In genomic region chr2:135219406-135219805, GRCm38 (mm10) we compare ENCODE assay signal across 19 mouse cellular contexts.
DNase-seq lines count a peak whose midpoint lies in the region; ATAC-seq lines count a peak whose summit lies in the region.
"Had no signal": no experiment of that assay in that cellular context is flagged by ENCODE, and none has a peak within 500 bp of the region (broad histone marks: within the 10 kb centered on the region; RNA-seq: fewer than 3 reads in every experiment).

No protein-coding gene starts in this region.

- ATAC-seq in frontal cortex, adult (ENCODE audit: low TSS enrichment) = peak; percentile 67
- ATAC-seq: forebrain, embryonic 13.5 days; forebrain, embryonic 16.5 days; hindbrain, embryonic 16.5 days; intestine, embryonic 15.5 days had no signal

- DNase-seq in frontal cortex, postnatal 10 days (ENCODE audit: low spot score in 2 of 2) = no peak
- peak; percentile 10 for DNase-seq in layer of hippocampus, adult 9-11 months
- DNase-seq in layer of hippocampus, adult 8-10 months (ENCODE audit: low spot score in 2 of 2) = no peak
- peak; percentile 22 for DNase-seq in NIH3T3 (ENCODE audit: low read depth)
- no peak for DNase-seq in Muller cell, postnatal 12 days (ENCODE audit: inconsistent ontology term)
- DNase-seq: adrenal gland, adult 8-10 months; adrenal gland, postnatal 25 days; cerebellum, adult 18-20 months; cerebellum, adult 9-10 months; cerebellum, postnatal 14 days; gastrocnemius, postnatal 10 days; heart, adult 11 months; heart, postnatal 10 days; heart, postnatal 36 days had no signal

Comparison
In these comparisons a context has a peak if more than half of its experiments do, and no peak if none do; other contexts are left out.
1. DNase-seq: peak in layer of hippocampus, adult 9-11 months (single experiment) and NIH3T3 (single experiment); none in frontal cortex, postnatal 10 days (0 of 2), layer of hippocampus, adult 8-10 months (0 of 2) and Muller cell, postnatal 12 days (single experiment).